In the genomic region with DNA sequence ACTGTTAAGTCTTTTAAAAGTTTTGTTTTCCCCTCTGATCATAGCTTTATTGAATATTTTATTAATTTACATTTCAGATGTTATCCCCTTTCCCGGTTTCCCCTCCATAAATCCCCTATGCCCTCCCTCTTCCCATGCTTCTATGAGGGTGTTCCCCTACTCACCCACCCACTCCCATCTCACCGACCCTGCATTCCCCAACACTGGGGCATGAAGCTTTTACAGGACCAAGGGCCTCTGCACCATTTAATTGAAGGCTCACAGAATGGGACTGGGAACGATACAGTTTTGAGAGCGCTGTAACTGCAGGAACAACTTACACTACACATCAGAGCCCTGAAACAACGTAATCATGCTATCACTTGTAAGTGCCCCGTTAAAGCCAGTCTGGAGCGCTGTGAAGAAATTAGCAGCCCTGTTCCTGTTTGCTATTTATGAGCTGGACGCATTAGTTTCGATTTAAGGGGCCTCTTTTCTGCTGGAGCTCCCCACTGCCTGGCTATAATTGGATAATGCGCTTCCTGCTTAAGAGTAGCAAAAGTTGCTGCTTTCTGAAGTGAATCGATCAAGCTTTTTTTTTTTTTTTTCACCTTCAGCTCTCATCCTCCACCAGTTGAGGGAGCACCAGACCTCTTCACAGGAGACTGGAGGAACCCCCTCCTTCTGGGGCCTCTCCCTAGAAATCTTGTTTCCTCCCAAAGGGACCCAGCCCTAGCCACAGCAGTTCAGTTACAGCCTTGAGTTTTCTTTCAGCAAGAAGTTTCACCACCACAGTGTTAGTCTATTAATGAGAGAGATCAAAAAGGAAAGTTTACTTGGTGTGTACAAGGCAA, we compare ENCODE assay signal across 8 mouse cellular contexts.
DNase-seq lines count a peak whose midpoint lies in the region; ATAC-seq and TF ChIP-seq lines count a peak whose summit lies in the region.

No protein-coding gene starts in this region.

- no peak for TF ChIP-seq POLR2A in kidney, adult 2 months (IDR thresholded peaks at IDR 0.05; ENCODE audit: low read depth, low read length)

- H3K4me3 ChIP-seq in lung, postnatal 0 days (ENCODE audit: low read depth, low read length) = peak overlapping the region; percentile 12; the same call in 1 of the 2 replicates
- no peak overlapping the region for H3K4me3 ChIP-seq in hindbrain, embryonic 11.5 days (ENCODE audit: low read depth, low read length)
- peak overlapping the region; percentile 19; the same call in 1 of the 2 replicates for H3K4me3 ChIP-seq in midbrain, embryonic 14.5 days (replicated peaks; ENCODE audit: low read depth, low read length)
- H3K4me3 ChIP-seq in kidney, adult 2 months (ENCODE audit: insufficient read depth, low read depth, low read length) = no peak overlapping the region

- 21% methylated on average over 11 of the region's 11 CpGs for WGBS in lung, postnatal 0 days
- WGBS in hindbrain, embryonic 11.5 days = 24% methylated on average over 11 of the region's 11 CpGs
- 19% methylated on average over 11 of the region's 11 CpGs for WGBS in midbrain, embryonic 14.5 days
- WGBS in kidney, adult 2 months = 14% methylated on average over 11 of the region's 11 CpGs

- TF ChIP-seq EP300 in lung, postnatal 0 days (IDR thresholded peaks at IDR 0.05) = no peak

- peak overlapping the region; percentile 27; the same call in 1 of the 2 replicates for H3K4me2 ChIP-seq in lung, postnatal 0 days (replicated peaks; ENCODE audit: low read depth, low read length)
- peak overlapping the region; percentile 17; the same call in 1 of the 2 replicates for H3K4me2 ChIP-seq in hindbrain, embryonic 11.5 days (replicated peaks; ENCODE audit: low read depth, low read length)
- H3K4me2 ChIP-seq in midbrain, embryonic 14.5 days (ENCODE audit: low read length) = peak overlapping the region; percentile 47

- no peaks in the 10 kb centered on the region for H3K4me1 ChIP-seq in lung, postnatal 0 days (ENCODE audit: insufficient read depth, low read depth, low read length)
- no peaks in the 10 kb centered on the region for H3K4me1 ChIP-seq in hindbrain, embryonic 11.5 days (replicated peaks; ENCODE audit: control insufficient read depth, insufficient read depth, low read length)
- peaks cover 11% of the 10 kb centered on the region; the same call in 1 of the 2 replicates for H3K4me1 ChIP-seq in midbrain, embryonic 14.5 days (ENCODE audit: control insufficient read depth, insufficient read depth, low read length)
- H3K4me1 ChIP-seq in kidney, adult 2 months (ENCODE audit: control insufficient read depth, insufficient read depth, low read length) = no peaks in the 10 kb centered on the region

- ATAC-seq in lung, postnatal 0 days = no peak
- peak; percentile 72 for ATAC-seq in hindbrain, embryonic 11.5 days (ENCODE audit: low FRiP score)
- ATAC-seq in midbrain, embryonic 14.5 days (ENCODE audit: low FRiP score, low TSS enrichment) = peak; percentile 66

- no peak overlapping the region for H3K27ac ChIP-seq in lung, postnatal 0 days (ENCODE audit: low read length)
- no peak overlapping the region for H3K27ac ChIP-seq in hindbrain, embryonic 11.5 days (ENCODE audit: low read depth, low read length)
- H3K27ac ChIP-seq in midbrain, embryonic 14.5 days (replicated peaks; ENCODE audit: low read depth, low read length) = no peak overlapping the region
- H3K27ac ChIP-seq in kidney, adult 2 months (ENCODE audit: insufficient read depth, low read depth, low read length) = no peak overlapping the region

- H3K36me3 ChIP-seq in lung, postnatal 0 days (ENCODE audit: insufficient read depth, low read length) = no peaks in the 10 kb centered on the region
- H3K36me3 ChIP-seq in hindbrain, embryonic 11.5 days (ENCODE audit: control insufficient read depth, insufficient read depth, low read length) = no peaks in the 10 kb centered on the region
- no peaks in the 10 kb centered on the region for H3K36me3 ChIP-seq in midbrain, embryonic 14.5 days (ENCODE audit: control insufficient read depth, insufficient read depth, low read length)
- H3K36me3 ChIP-seq in kidney, adult 2 months (ENCODE audit: control insufficient read depth, insufficient read depth, low read length) = no peaks in the 10 kb centered on the region

- H3K9ac ChIP-seq in lung, postnatal 0 days (replicated peaks; ENCODE audit: low read depth) = no peak overlapping the region
- H3K9ac ChIP-seq in hindbrain, embryonic 11.5 days (ENCODE audit: low read depth, low read length) = no peak overlapping the region
- no peak overlapping the region for H3K9ac ChIP-seq in midbrain, embryonic 14.5 days (replicated peaks; ENCODE audit: low read length)

- H3K27me3 ChIP-seq in lung, postnatal 0 days (replicated peaks; ENCODE audit: insufficient read depth, low read length) = no peaks in the 10 kb centered on the region
- no peaks in the 10 kb centered on the region for H3K27me3 ChIP-seq in hindbrain, embryonic 11.5 days (ENCODE audit: control insufficient read depth, insufficient read depth, low read length)
- no peaks in the 10 kb centered on the region for H3K27me3 ChIP-seq in midbrain, embryonic 14.5 days (ENCODE audit: control insufficient read depth, insufficient read depth, low read length)
- H3K27me3 ChIP-seq in kidney, adult 2 months (replicated peaks; ENCODE audit: control insufficient read depth, insufficient read depth, low read length) = no peaks in the 10 kb centered on the region

- no peaks in the 10 kb centered on the region for H3K9me3 ChIP-seq in lung, postnatal 0 days (ENCODE audit: low read length)
- no peaks in the 10 kb centered on the region for H3K9me3 ChIP-seq in hindbrain, embryonic 11.5 days (ENCODE audit: control insufficient read depth, low read length)
- no peaks in the 10 kb centered on the region for H3K9me3 ChIP-seq in midbrain, embryonic 14.5 days (ENCODE audit: control insufficient read depth, low read length)

- DNase-seq in adrenal gland, adult 2 months = peak; percentile 9
- DNase-seq in adrenal gland, postnatal 4 days (ENCODE audit: low spot score in 2 of 2) = no peak
- peak; percentile 10 for DNase-seq in lung, postnatal 0 days (ENCODE audit: low spot score)
- no peak for DNase-seq in lung, postnatal 10 days
- peak; percentile 30 for DNase-seq in hindbrain, embryonic 11.5 days (ENCODE audit: low spot score)
- peak; percentile 44 for DNase-seq in midbrain, embryonic 14.5 days
- DNase-seq in spleen, postnatal 36 days (ENCODE audit: low spot score in 2 of 2) = no peak
- DNase-seq in kidney, adult 2 months = no peak

- TF ChIP-seq CTCF in lung, postnatal 0 days (IDR thresholded peaks at IDR 0.05) = no peak
- no peak for TF ChIP-seq CTCF in kidney, adult 2 months (conservative IDR thresholded peaks at IDR 0.05; ENCODE audit: insufficient read depth, insufficient read length, low read depth, low read length)

Comparison
In these comparisons a context has a peak if more than half of its experiments do, and no peak if none do; other contexts are left out.
1. DNase-seq: peak in adrenal gland, adult 2 months (single experiment), lung, postnatal 0 days (single experiment), hindbrain, embryonic 11.5 days (single experiment) and midbrain, embryonic 14.5 days (single experiment); none in adrenal gland, postnatal 4 days (0 of 2), lung, postnatal 10 days (single experiment), spleen, postnatal 36 days (0 of 2) and kidney, adult 2 months (single experiment).
2. H3K4me3 ChIP-seq: peak in lung, postnatal 0 days (single experiment) and midbrain, embryonic 14.5 days (single experiment); none in hindbrain, embryonic 11.5 days (single experiment) and kidney, adult 2 months (single experiment).
3. Peak in every context shown above with its lines, with median percentiles within 50 percentile points of each other: H3K4me2 ChIP-seq.